Mouse (Mus musculus) limb, embryonic 12.5 days (tissue): Measurements from ENCODE around the gene Prdx2. TPM values are rescaled to one million over a fixed set of nuclear protein-coding genes. Genes with fewer than 3 reads are reported as not detected.

Experiments
- ATAC-seq: fragments of 200-750 bp; cut with Nextera tagmentation; 2 replicates; pipeline ENCODE4 v1.8.0; 2017; ENCODE audit warnings: low read depth, moderate TSS enrichment; ENCODE audit not compliant: insufficient number of reproducible peaks, insufficient read depth, low FRiP score, low TSS enrichment
- H3K27ac ChIP-seq: fragments of 300-500 bp; sonication (generic); 2 replicates; pipeline ENCODE4 v1.5.1; 2016; ENCODE audit warnings: mild to moderate bottlenecking, moderate library complexity
- H3K27me3 ChIP-seq: fragments of 300-500 bp; sonication (generic); 2 replicates; pipeline ENCODE4 v1.6.1; 2016; ENCODE audit warnings: mild to moderate bottlenecking, moderate library complexity
- H3K36me3 ChIP-seq: fragments of 300-500 bp; sonication (generic); 2 replicates; pipeline ENCODE4 v1.6.1; 2016; ENCODE audit warnings: mild to moderate bottlenecking, moderate library complexity
- H3K4me1 ChIP-seq: fragments of 300-500 bp; sonication (generic); replicated peaks from 2 replicates; pipeline ENCODE4 v1.6.1; 2016
- H3K4me2 ChIP-seq: fragments of 300-500 bp; sonication (generic); 2 replicates; pipeline ENCODE4 v1.6.1; 2016; ENCODE audit warnings: mild to moderate bottlenecking, moderate library complexity
- H3K4me3 ChIP-seq: fragments of 300-500 bp; sonication (generic); replicated peaks from 2 replicates; pipeline ENCODE4 v1.5.1; 2016; ENCODE audit warnings: mild to moderate bottlenecking
- H3K9ac ChIP-seq: fragments of 300-500 bp; sonication (generic); replicated peaks from 2 replicates; pipeline ENCODE4 v1.6.1; 2016; ENCODE audit warnings: mild to moderate bottlenecking, moderate library complexity
- H3K9me3 ChIP-seq: fragments of 300-500 bp; sonication (generic); 2 replicates; pipeline ENCODE4 v1.6.1; 2016; ENCODE audit warnings: mild to moderate bottlenecking, moderate library complexity
- WGBS: fragments of 180-500 bp; shearing (Covaris S2); methylation state at CpG from one replicate; pipeline ENCODE4 v1.1.7; 2016; 5-methylcytosine and 5-hydroxymethylcytosine counted together
- polyA plus RNA-seq: library from polyadenylated mRNA; unstranded; fragments of >200 nt; fragmentation: Nextera tagmentation; extraction: Ambion mirVana; gene quantifications from 2 replicates; pipeline ENCODE4 v1.2.1, GENCODE M21; 2016

The Prdx2 gene
- polyA plus RNA-seq, 1 experiment from 2014 or later: 1,120 TPM

DNA sequence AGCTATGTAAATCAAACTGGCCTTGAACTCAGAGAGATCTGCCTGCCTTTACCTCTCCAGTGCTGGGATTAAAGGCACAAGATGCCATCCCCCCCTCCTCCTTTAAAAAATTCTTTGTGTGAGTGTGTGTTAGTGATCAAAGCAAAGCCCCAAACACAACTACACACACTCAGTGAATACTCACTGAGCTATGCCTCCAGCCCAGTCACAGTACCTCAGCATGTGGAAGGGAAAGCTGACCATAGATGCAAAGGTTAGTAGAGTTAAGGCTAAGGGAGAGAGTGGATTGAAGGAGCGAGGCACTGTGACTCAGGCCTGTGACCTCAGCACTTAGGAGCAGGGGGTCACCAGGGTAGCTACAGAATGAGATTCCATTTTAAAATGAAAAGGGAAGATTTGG lies 3.7 kb downstream of the Prdx2 start:
- H3K4me2 ChIP-seq: no peak overlapping the region
- peaks cover 46% of the 10 kb centered on the region for H3K36me3 ChIP-seq
- WGBS: 95% methylated on average over 1 of the region's 1 CpGs
- no peaks in the 10 kb centered on the region for H3K9me3 ChIP-seq
- H3K27me3 ChIP-seq: peaks cover 16% of the 10 kb centered on the region
- no peak overlapping the region for H3K27ac ChIP-seq
- ATAC-seq: no peak
- H3K9ac ChIP-seq: no peak overlapping the region
- peaks cover 43% of the 10 kb centered on the region for H3K4me1 ChIP-seq
- H3K4me3 ChIP-seq: no peak overlapping the region

- Histone ChIP-seq H3K27me3 (peaks cover 23% of the 10 kb centered on the region), H3K4me1 (peaks cover 46% of the 10 kb centered on the region), H3K4me3 (no peak overlapping the region), H3K9ac (no peak overlapping the region), H3K36me3 (peaks cover 46% of the 10 kb centered on the region), H3K9me3 (no peaks in the 10 kb centered on the region), H3K27ac (0 out of 2 replicates have a peak overlapping the region, but pooled peaks have one; percentile 23), H3K4me2 (no peak overlapping the region)
- ATAC-seq: no peak
- WGBS: 65% methylated on average over 4 of the region's 4 CpGs
Measured at GRCm38 (mm10) chr8:84973803-84974542, 4.6 kb downstream of the Prdx2 start.

GRCm38 (mm10) chr8:84974543-84975142 lies 5.3 kb downstream of the Prdx2 start:
- no peaks in the 10 kb centered on the region for H3K9me3 ChIP-seq
- 80% methylated on average over 8 of the region's 8 CpGs for WGBS
- no peak overlapping the region for H3K4me3 ChIP-seq
- no peak overlapping the region for H3K9ac ChIP-seq
- no peak overlapping the region for H3K27ac ChIP-seq
- no peak for ATAC-seq
- H3K4me1 ChIP-seq: peaks cover 53% of the 10 kb centered on the region
- H3K36me3 ChIP-seq: peaks cover 46% of the 10 kb centered on the region
- no peak overlapping the region for H3K4me2 ChIP-seq
- peaks cover 30% of the 10 kb centered on the region for H3K27me3 ChIP-seq

- H3K27me3 ChIP-seq: peaks cover 30% of the 10 kb centered on the region
- H3K9ac ChIP-seq: no peak overlapping the region
- ATAC-seq: no peak
- WGBS: 31% methylated on average over 7 of the region's 7 CpGs
- no peak overlapping the region for H3K27ac ChIP-seq
- H3K4me1 ChIP-seq: peaks cover 59% of the 10 kb centered on the region
- H3K9me3 ChIP-seq: no peaks in the 10 kb centered on the region
- peak overlapping the region; percentile 56 for H3K4me3 ChIP-seq
- peaks cover 46% of the 10 kb centered on the region for H3K36me3 ChIP-seq
- peak overlapping the region; percentile 99 for H3K4me2 ChIP-seq
Measured at GRCm38 (mm10) chr8:84975434-84975833, 6.0 kb downstream of the Prdx2 start.

DNA sequence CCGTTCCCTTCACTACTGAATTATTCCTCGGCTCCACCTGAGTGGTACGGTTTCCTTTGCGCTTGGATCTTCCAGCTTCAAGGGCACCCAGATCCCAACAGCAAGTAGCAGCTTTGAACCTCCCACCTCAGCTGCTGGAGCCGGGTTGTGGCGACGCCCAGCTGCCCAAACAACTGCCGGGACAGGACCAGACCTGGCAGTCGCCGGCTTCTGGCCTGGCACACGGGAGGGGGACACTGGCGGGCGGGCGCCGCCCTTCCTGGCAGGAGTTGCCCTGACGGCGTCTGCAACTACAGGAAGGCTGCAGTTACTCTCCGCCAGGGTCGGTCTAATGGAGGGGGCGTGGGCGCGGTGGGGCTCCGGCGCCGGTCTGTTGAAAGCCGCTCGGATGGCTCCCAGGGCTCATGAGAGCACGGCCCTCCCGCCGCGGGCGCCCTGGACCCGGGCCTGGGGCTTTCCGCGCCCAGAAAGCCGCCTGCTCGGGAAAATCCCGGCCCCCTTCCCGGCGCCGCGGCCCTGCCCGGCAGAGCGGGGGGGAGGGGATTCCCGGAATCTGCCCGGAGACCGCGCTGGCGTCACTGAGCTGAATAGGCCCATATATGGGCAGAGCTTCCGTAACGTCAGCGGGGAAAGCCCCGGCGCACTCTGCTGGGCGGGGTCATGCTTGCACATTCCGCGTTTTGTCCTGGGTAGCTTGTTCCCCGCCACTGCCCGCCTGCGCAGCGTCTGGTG lies 6.8 kb downstream of the Prdx2 start:
- H3K36me3 ChIP-seq: peaks cover 40% of the 10 kb centered on the region
- peak overlapping the region; percentile 99 for H3K4me2 ChIP-seq
- peak overlapping the region; percentile 77 for H3K27ac ChIP-seq
- peak overlapping the region; percentile 56 for H3K4me3 ChIP-seq
- H3K4me1 ChIP-seq: peaks cover 59% of the 10 kb centered on the region
- WGBS: under 1% methylated on average over 61 of the region's 61 CpGs
- peak; percentile 73 for ATAC-seq
- peak overlapping the region; percentile 62 for H3K9ac ChIP-seq
- H3K27me3 ChIP-seq: peaks cover 30% of the 10 kb centered on the region
- H3K9me3 ChIP-seq: no peaks in the 10 kb centered on the region

GRCm38 (mm10) chr8:84976763-84977434 lies 7.5 kb downstream of the Prdx2 start:
- peak overlapping the region; percentile 99 for H3K4me2 ChIP-seq
- H3K9ac ChIP-seq: peak overlapping the region; percentile 65
- no peak overlapping the region for H3K27ac ChIP-seq
- H3K9me3 ChIP-seq: no peaks in the 10 kb centered on the region
- no peak for ATAC-seq
- H3K27me3 ChIP-seq: peaks cover 30% of the 10 kb centered on the region
- WGBS: 2% methylated on average over 25 of the region's 25 CpGs
- H3K36me3 ChIP-seq: peaks cover 33% of the 10 kb centered on the region
- peaks cover 64% of the 10 kb centered on the region for H3K4me1 ChIP-seq
- H3K4me3 ChIP-seq: peak overlapping the region; percentile 56

DNA sequence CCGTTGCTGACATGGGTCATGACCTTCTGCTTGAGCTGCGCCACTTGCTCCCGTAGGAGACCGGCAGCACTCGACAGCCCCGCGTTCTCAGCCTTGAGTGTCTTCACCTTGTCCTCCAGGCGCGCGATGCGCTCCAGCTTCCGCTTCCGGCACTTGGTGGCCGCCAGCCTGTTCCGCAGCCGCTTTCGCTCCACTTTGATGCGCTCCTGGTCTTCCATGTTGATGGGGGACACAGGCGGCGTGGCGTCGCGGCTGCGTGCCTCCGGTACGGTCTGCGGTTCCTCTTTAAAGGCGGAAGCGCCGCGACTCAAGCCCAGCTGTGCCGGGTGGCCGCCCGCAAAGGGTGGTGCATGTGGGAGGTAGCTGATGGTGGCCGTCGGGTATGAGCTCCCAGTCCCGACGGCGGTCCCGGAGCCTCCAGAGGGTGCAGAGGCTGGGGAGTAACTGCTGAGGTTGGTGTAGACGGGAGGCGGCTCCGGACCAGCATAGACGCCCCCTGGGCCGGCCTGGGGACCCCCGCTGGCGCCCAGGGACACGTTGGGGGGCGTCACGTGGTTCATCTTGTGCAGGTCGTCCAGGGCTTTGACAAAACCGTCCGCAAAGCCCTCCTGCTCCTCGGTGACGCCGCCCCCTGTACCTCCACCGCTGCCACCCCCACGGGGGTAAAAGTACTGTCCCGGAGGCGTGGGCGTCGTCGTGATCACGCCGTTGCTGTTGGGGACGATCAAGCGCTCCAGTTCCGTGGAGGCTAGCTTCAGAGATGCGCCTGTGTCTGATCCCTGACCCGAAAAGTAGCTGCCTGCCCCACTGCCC lies 8.3 kb downstream of the Prdx2 start:
- 1% methylated on average over 70 of the region's 70 CpGs for WGBS
- no peak for ATAC-seq
- H3K9me3 ChIP-seq: no peaks in the 10 kb centered on the region
- H3K4me3 ChIP-seq: peak overlapping the region; percentile 56
- peak overlapping the region; percentile 99 for H3K4me2 ChIP-seq
- peaks cover 30% of the 10 kb centered on the region for H3K27me3 ChIP-seq
- H3K27ac ChIP-seq: peak overlapping the region; percentile 67; the same call in 1 of the 2 replicates
- peaks cover 66% of the 10 kb centered on the region for H3K4me1 ChIP-seq
- H3K9ac ChIP-seq: peak overlapping the region; percentile 65
- H3K36me3 ChIP-seq: peaks cover 25% of the 10 kb centered on the region

- peaks cover 66% of the 10 kb centered on the region for H3K4me1 ChIP-seq
- H3K4me2 ChIP-seq: peak within 1 kb of the TSS; percentile 99
- H3K4me3 ChIP-seq: peak within 1 kb of the TSS; percentile 56
- H3K36me3 ChIP-seq: peaks cover 18% of the 10 kb centered on the region
- peak within 1 kb of the TSS; percentile 67; the same call in 1 of the 2 replicates for H3K27ac ChIP-seq
- 0 out of 2 replicates have a peak, but pooled peaks have one; percentile 32 for ATAC-seq
- H3K9ac ChIP-seq: peak within 1 kb of the TSS; percentile 65
- peaks cover 30% of the 10 kb centered on the region for H3K27me3 ChIP-seq
- H3K9me3 ChIP-seq: no peaks in the 10 kb centered on the region
- WGBS: under 1% methylated on average over 63 of the region's 63 CpGs
Measured at GRCm38 (mm10) chr8:84978248-84978940, 9.0 kb downstream of the Prdx2 start, which contains the start of gene Junb. Gene Junb, minus strand, starts transcription at chr8:84978718.

DNA sequence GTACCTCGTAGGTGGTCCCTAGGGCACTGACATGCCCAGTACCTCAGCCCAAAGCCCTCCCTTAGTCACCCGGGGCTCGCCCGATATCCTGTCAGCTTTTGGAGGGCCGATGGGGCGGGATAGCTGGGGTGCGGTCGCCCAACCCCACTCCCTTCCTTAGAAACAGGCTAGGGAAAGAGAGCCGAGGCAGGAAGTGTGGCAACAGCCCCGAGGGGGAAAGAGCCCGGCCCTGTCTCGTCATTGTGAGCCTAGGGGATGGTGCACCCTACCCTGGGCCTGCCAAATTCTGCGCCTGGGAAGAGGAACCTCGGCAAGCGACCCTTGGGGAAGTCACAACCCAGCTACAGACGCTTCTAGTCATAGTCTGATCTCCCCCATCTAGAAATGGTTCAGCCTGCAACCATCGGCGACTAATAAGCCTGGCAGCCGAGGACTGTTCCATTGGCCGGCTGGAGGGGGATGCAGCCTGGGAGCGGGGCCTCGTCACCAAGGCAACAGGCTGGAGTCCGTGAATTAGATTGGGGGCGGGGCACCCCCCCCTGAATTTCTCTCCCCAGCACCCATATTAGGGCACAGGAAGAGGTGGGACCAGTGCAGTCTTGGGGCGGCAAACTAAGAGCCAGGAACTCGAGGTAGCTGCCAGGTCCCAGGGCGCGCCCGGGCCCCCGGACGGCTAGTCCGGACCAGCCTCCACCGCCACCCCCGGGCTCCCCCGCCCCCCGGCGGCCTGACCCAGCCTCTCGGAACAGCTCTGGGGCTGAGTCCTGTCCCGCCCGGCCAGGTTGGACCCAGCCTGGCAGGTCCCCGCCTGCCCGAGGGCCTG lies 10.4 kb downstream of the Prdx2 start:
- H3K9ac ChIP-seq: peak overlapping the region; percentile 57
- H3K9me3 ChIP-seq: no peaks in the 10 kb centered on the region
- H3K4me2 ChIP-seq: peak overlapping the region; percentile 99
- peak overlapping the region; percentile 73 for H3K27ac ChIP-seq
- 2% methylated on average over 42 of the region's 42 CpGs for WGBS
- peaks cover 74% of the 10 kb centered on the region for H3K4me1 ChIP-seq
- H3K27me3 ChIP-seq: peaks cover 30% of the 10 kb centered on the region
- peak; percentile 11 for ATAC-seq
- peak overlapping the region; percentile 38 for H3K4me3 ChIP-seq
- H3K36me3 ChIP-seq: peaks cover 7% of the 10 kb centered on the region; the same call in 1 of the 2 replicates
